Mouse (Mus musculus) brain, embryonic 14.5 days (tissue): Measurements from ENCODE around the gene Dmrtc1c1.

Experiments used
- CTCF ChIP-seq: fragments of 200-500 bp; IDR thresholded peaks from 2 replicates; pipeline ENCODE4 v1.5.1; 2012; ENCODE audit warnings: inconsistent platforms, mild to moderate bottlenecking, moderate library complexity, borderline replicate concordance; ENCODE audit not compliant: insufficient read depth, insufficient read length; ENCODE audit errors: extremely low read depth
- POLR2A ChIP-seq: fragments of 200-500 bp; IDR thresholded peaks from 2 replicates; pipeline ENCODE4 v1.6.1; 2012; ENCODE audit warnings: mild to moderate bottlenecking, inconsistent platforms, borderline replicate concordance; ENCODE audit not compliant: poor library complexity, insufficient read depth, insufficient read length, severe bottlenecking; ENCODE audit errors: extremely low read depth

DNA sequence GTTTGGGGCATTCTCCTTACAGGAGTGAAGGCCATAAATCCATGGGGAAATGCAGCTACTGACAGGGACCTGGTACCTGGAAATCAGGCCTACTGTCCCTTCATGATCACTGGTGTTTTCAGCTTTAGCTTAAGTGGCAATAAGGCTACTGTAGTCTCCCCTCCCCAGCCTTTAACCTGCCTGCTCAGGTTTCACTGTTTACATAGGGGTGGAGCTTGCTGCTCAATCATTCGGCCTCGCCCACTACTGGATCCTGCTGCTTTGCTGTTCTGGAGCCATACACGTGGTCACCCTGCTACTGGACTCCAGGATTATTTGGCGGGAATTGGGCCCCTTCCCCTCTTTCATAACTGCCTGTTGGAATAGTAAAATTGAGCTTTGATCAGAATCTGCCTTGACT, 36.9 kb upstream of the Dmrtc1c1 start:
- TF ChIP-seq CTCF (no peak), POLR2A (no peak)
